Mouse (Mus musculus) spleen, adult 2 months (tissue): Measurements from ENCODE around the gene Gan.

Source experiments
- CTCF ChIP-seq: fragments of 200-500 bp; IDR thresholded peaks from 2 replicates; pipeline ENCODE4 v1.5.1; 2011; ENCODE audit warnings: mild to moderate bottlenecking, inconsistent platforms; ENCODE audit not compliant: insufficient read depth, insufficient read length, insufficient replicate concordance; ENCODE audit errors: extremely low read depth
- POLR2A ChIP-seq: fragments of 200-500 bp; IDR thresholded peaks from 2 replicates; pipeline ENCODE4 v1.6.1; 2011; ENCODE audit warnings: low read depth, low read length, inconsistent platforms

GRCm38 (mm10) chr8:117199658-117200057 is 41.7 kb downstream of the Gan start:
- no peak for TF ChIP-seq POLR2A
- no peak for TF ChIP-seq CTCF
